Comparison of ENCODE assay signal across 8 mouse cellular contexts in genomic region chr12:109067561-109068135, GRCm38 (mm10). TPM values are rescaled to one million over a fixed set of nuclear protein-coding genes. Genes with fewer than 3 reads are reported as not detected.
DNase-seq lines count a peak whose midpoint lies in the region; ATAC-seq and TF ChIP-seq lines count a peak whose summit lies in the region.

No protein-coding gene starts in this region.

- no peak for DNase-seq in lung, adult 2 months
- DNase-seq in lung, adult 18-20 months = no peak
- peak; percentile 61 for DNase-seq in embryo, embryonic 10 days (ENCODE audit: low spot score)
- no peak for DNase-seq in heart, postnatal 0 days (ENCODE audit: low spot score)
- DNase-seq in left cerebral cortex, postnatal 14 days (ENCODE audit: low spot score in 2 of 2) = peak; percentile 52 to 62
- peak; percentile 41 to 75 for DNase-seq in spleen, postnatal 4 days (ENCODE audit: low spot score in 2 of 2)
- no peak for DNase-seq in cerebellum, adult 2 months

- H3K36me3 ChIP-seq in heart, postnatal 0 days (replicated peaks; ENCODE audit: control insufficient read depth, insufficient read depth, low read length) = no peaks in the 10 kb centered on the region
- H3K36me3 ChIP-seq in midbrain, embryonic 13.5 days = no peaks in the 10 kb centered on the region

- peak; percentile 68 for ATAC-seq in heart, postnatal 0 days (ENCODE audit: insufficient read depth, low read depth)
- peak; percentile 84 for ATAC-seq in midbrain, embryonic 13.5 days

- TF ChIP-seq POLR2A in lung, adult 2 months (IDR thresholded peaks at IDR 0.05; ENCODE audit: borderline replicate concordance, extremely low read depth, low read depth, low read length) = no peak
- TF ChIP-seq POLR2A in cerebellum, adult 2 months (IDR thresholded peaks at IDR 0.05; ENCODE audit: borderline replicate concordance, insufficient read depth, low read length) = no peak

- WGBS in lung, adult 2 months = 8% methylated on average over 55 of the region's 59 CpGs
- 3% methylated on average over 43 of the region's 59 CpGs for WGBS in heart, postnatal 0 days
- WGBS in midbrain, embryonic 13.5 days = 3% methylated on average over 35 of the region's 59 CpGs
- WGBS in cerebellum, adult 2 months = 5% methylated on average over 54 of the region's 59 CpGs

- H3K4me3 ChIP-seq in lung, adult 2 months (replicated peaks; ENCODE audit: extremely low read depth, low read depth, low read length) = peak overlapping the region; percentile 5
- H3K4me3 ChIP-seq in heart, postnatal 0 days (ENCODE audit: low read depth, low read length) = peak overlapping the region; percentile 52
- H3K4me3 ChIP-seq in midbrain, embryonic 13.5 days (replicated peaks) = peak overlapping the region; percentile 56
- H3K4me3 ChIP-seq in cerebellum, adult 2 months (replicated peaks; ENCODE audit: insufficient read depth, low read depth, low read length) = no peak overlapping the region

- H3K27me3 ChIP-seq in heart, postnatal 0 days (ENCODE audit: control insufficient read depth, insufficient read depth, low read length) = peaks cover 37% of the 10 kb centered on the region
- peaks cover 14% of the 10 kb centered on the region; the same call in 1 of the 2 replicates for H3K27me3 ChIP-seq in midbrain, embryonic 13.5 days
- H3K27me3 ChIP-seq in cerebellum, adult 2 months (ENCODE audit: control insufficient read depth, insufficient read depth, low read length) = no peaks in the 10 kb centered on the region; the same call in 1 of the 2 replicates

- H3K27ac ChIP-seq in heart, postnatal 0 days (ENCODE audit: low read depth) = no peak overlapping the region
- peak overlapping the region; percentile 39; the same call in 1 of the 2 replicates for H3K27ac ChIP-seq in midbrain, embryonic 13.5 days
- H3K27ac ChIP-seq in cerebellum, adult 2 months (ENCODE audit: insufficient read depth, low read length) = no peak overlapping the region

- no peak for TF ChIP-seq CTCF in lung, adult 2 months (IDR thresholded peaks at IDR 0.05; ENCODE audit: insufficient read depth, low read length)
- TF ChIP-seq CTCF in heart, postnatal 0 days (IDR thresholded peaks at IDR 0.05; ENCODE audit: low read depth) = no peak
- TF ChIP-seq CTCF in cerebellum, adult 2 months (IDR thresholded peaks at IDR 0.05; ENCODE audit: borderline replicate concordance, insufficient read depth, low read depth, low read length) = no peak

- no peak for TF ChIP-seq EP300 in heart, postnatal 0 days (IDR thresholded peaks at IDR 0.05; ENCODE audit: low read depth)

- H3K9ac ChIP-seq in heart, postnatal 0 days (replicated peaks; ENCODE audit: low read depth, low read length) = peak overlapping the region; percentile 53
- H3K9ac ChIP-seq in midbrain, embryonic 13.5 days (replicated peaks) = peak overlapping the region; percentile 78

- intact Hi-C loops in left cerebral cortex, postnatal 14 days (cut with DNase I) = loop anchor here (5.0 kb wide), 1 partner anchor 325 kb away; no protein-coding TSS in a partner anchor

- H3K4me1 ChIP-seq in lung, adult 2 months (ENCODE audit: control insufficient read depth, insufficient read depth, low read length) = no peaks in the 10 kb centered on the region
- H3K4me1 ChIP-seq in heart, postnatal 0 days (ENCODE audit: control insufficient read depth, insufficient read depth) = peaks cover 3% of the 10 kb centered on the region; the same call in 1 of the 2 replicates
- H3K4me1 ChIP-seq in midbrain, embryonic 13.5 days (replicated peaks) = peaks cover 13% of the 10 kb centered on the region
- peaks cover 16% of the 10 kb centered on the region for H3K4me1 ChIP-seq in cerebellum, adult 2 months (ENCODE audit: control insufficient read depth, insufficient read depth, low read length)

- peak overlapping the region; percentile 88 for H3K4me2 ChIP-seq in heart, postnatal 0 days (ENCODE audit: low read depth, low read length)
- H3K4me2 ChIP-seq in midbrain, embryonic 13.5 days (replicated peaks) = peak overlapping the region; percentile 80

- no peaks in the 10 kb centered on the region for H3K9me3 ChIP-seq in heart, postnatal 0 days (replicated peaks; ENCODE audit: control insufficient read depth, low read length)
- no peaks in the 10 kb centered on the region for H3K9me3 ChIP-seq in midbrain, embryonic 13.5 days

RNA-seq across cellular contexts. Expression of gene Begain, which starts 0.4 kb away (rescaled TPM):
- 7.1 and 8.3 TPM in 2 replicates for polyA plus RNA-seq in lung, adult 2 months (2012; rRNA removed)
- total RNA-seq in heart, postnatal 0 days (2014; rRNA removed; ENCODE audit: low replicate concordance) = 1.6 TPM in 1 of 2 replicates, not detected in the other
- 0.33 and 0.38 TPM in 2 replicates for polyA plus RNA-seq in heart, postnatal 0 days (2015; fragmentation: Nextera tagmentation; extraction: Ambion mirVana)
- total RNA-seq in left cerebral cortex, postnatal 14 days (2021) = 100 to 1,000 TPM; 164 to 172 TPM
- 15.3 and 16.2 TPM in 2 replicates for polyA plus RNA-seq in midbrain, embryonic 13.5 days (2015; fragmentation: Nextera tagmentation; extraction: Ambion mirVana)
- polyA plus RNA-seq in cerebellum, adult 2 months (2012; rRNA removed) = 64.5 and 76.4 TPM in 2 replicates

Comparison
In these comparisons a context has a peak if more than half of its experiments do, and no peak if none do; other contexts are left out.
1. DNase-seq: peak in embryo, embryonic 10 days (single experiment), left cerebral cortex, postnatal 14 days (2 of 2) and spleen, postnatal 4 days (2 of 2); none in lung, adult 2 months (single experiment), lung, adult 18-20 months (0 of 2), heart, postnatal 0 days (single experiment) and cerebellum, adult 2 months (0 of 2).